Mouse (Mus musculus): ENCODE measurements around the gene Fam160b1. TPM values are rescaled to one million over a fixed set of nuclear protein-coding genes. Genes with fewer than 3 reads are reported as not detected.

Gene Fam160b1
- polyA plus RNA-seq, 1 experiment from 2014 or later, result 13.5 TPM

DNA sequence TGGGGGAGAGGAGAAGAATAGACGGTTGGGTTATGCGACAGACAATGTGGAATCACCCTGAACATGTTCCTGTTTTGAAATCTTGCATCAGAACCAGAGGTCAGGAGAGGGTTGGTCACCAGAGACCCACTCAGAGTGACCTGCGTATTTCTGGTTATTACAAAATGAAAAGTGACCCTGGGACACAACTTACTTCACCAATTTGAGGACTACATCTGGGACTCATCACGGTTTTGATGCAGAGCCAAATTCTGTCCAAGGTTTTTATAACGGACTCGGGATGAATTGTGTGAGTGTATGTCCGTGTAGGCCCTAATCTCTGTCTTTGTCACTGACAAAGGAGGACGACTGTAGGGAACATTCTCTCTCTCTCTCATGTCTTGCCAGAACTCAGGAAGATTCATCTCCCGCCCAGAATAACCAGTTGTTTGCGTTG lies 76.1 kb downstream of the Fam160b1 start:
- no peaks in the 10 kb centered on the region for H3K27me3 ChIP-seq

DNA sequence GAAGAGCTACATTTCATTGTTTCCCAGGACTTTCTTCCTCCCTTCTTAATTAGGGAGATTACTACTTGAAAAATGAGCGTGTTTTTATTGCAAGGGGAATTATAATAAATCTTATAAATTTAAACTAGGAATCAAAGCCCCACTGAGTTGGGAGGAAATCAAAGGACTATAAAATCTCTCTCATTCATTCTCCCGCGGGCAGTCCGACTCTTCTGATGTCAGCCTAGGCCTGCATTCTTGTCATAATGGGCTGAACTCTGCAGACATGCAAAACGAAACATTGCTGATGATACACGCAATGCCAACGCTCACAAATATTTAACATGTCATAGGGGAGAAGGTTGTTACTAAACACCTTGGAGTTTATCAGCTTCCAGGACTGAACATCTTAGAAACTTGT lies 76.6 kb downstream of the Fam160b1 start:
- H3K27me3 ChIP-seq, result no peaks in the 10 kb centered on the region
- ATAC-seq (ENCODE audit: low FRiP score), result no peak
- no peak overlapping the region for H3K4me3 ChIP-seq
- no peaks in the 10 kb centered on the region for H3K9me3 ChIP-seq
- no peak overlapping the region for H3K9ac ChIP-seq
- WGBS, result 79% methylated on average over 7 of the region's 7 CpGs
- H3K36me3 ChIP-seq, result no peaks in the 10 kb centered on the region
- peaks cover 41% of the 10 kb centered on the region for H3K4me1 ChIP-seq (replicated peaks)
- no peak overlapping the region for H3K4me2 ChIP-seq
- no peak overlapping the region for H3K27ac ChIP-seq

More for the DNA sequence above, 76.1 kb downstream of the Fam160b1 start:
- Histone ChIP-seq H3K4me3 (no peak overlapping the region), H3K4me1 (replicated peaks) (peaks cover 42% of the 10 kb centered on the region), H3K9me3 (no peaks in the 10 kb centered on the region), H3K4me2 (no peak overlapping the region), H3K27ac (no peak overlapping the region), H3K9ac (no peak overlapping the region), H3K36me3 (no peaks in the 10 kb centered on the region)
- no peak for ATAC-seq (ENCODE audit: low FRiP score)
- 73% methylated on average over 10 of the region's 10 CpGs for WGBS

Other genes starting within 250 kb of the Fam160b1 start
- 37.9 and 40.2 TPM in 2 replicates for gene Ablim1, start 45.8 kb upstream of the Fam160b1 start, polyA plus RNA-seq (2015; fragmentation: Nextera tagmentation; extraction: Ambion mirVana)
- gene Trub1, start 92.2 kb downstream of the Fam160b1 start, polyA plus RNA-seq (2015; fragmentation: Nextera tagmentation; extraction: Ambion mirVana), result 14.3 and 15.4 TPM in 2 replicates